Mouse (Mus musculus): Measurements from ENCODE around the gene Dlx4. TPM values are rescaled to one million over a fixed set of nuclear protein-coding genes. Genes with fewer than 3 reads are reported as not detected.

Gene Dlx4
- polyA plus RNA-seq, 1 experiment: 2.1 TPM

- Histone ChIP-seq H3K4me3 (ENCODE audit: control insufficient read depth, low read depth, low read length) (no peak overlapping the region), H3K36me3 (ENCODE audit: control insufficient read depth, insufficient read depth, low read length) (no peaks in the 10 kb centered on the region), H3K27ac (ENCODE audit: control insufficient read depth, insufficient read depth, low read depth, low read length) (no peak overlapping the region), H3K27me3 (ENCODE audit: control insufficient read depth, insufficient read depth, low read length) (no peaks in the 10 kb centered on the region; the same call in 1 of the 2 replicates), H3K4me1 (ENCODE audit: control insufficient read depth, insufficient read depth, low read length) (peaks cover 11% of the 10 kb centered on the region)
- TF ChIP-seq CTCF (IDR thresholded peaks at IDR 0.05; ENCODE audit: control insufficient read depth, insufficient read depth, insufficient replicate concordance, low read depth, low read length) (peak; percentile 87), POLR2A (IDR thresholded peaks at IDR 0.05; ENCODE audit: control insufficient read depth, low read depth, low read length) (no peak)
These were observed 27.6 kb downstream of the Dlx4 start for GRCm38 (mm10) chr11:95118505-95118904.

GRCm38 (mm10) chr11:95117030-95117429, 29.0 kb downstream of the Dlx4 start:
- Histone ChIP-seq H3K4me1 (ENCODE audit: control insufficient read depth, insufficient read depth, low read length) (peaks cover 15% of the 10 kb centered on the region), H3K4me3 (ENCODE audit: control insufficient read depth, low read depth, low read length) (no peak overlapping the region), H3K27me3 (ENCODE audit: control insufficient read depth, insufficient read depth, low read length) (no peaks in the 10 kb centered on the region; the same call in 1 of the 2 replicates), H3K36me3 (ENCODE audit: control insufficient read depth, insufficient read depth, low read length) (no peaks in the 10 kb centered on the region), H3K27ac (ENCODE audit: control insufficient read depth, insufficient read depth, low read depth, low read length) (no peak overlapping the region)
- TF ChIP-seq CTCF (IDR thresholded peaks at IDR 0.05; ENCODE audit: control insufficient read depth, insufficient read depth, insufficient replicate concordance, low read depth, low read length): peak; percentile 95; the same call in 1 of the 2 replicates
- TF ChIP-seq POLR2A (IDR thresholded peaks at IDR 0.05; ENCODE audit: control insufficient read depth, low read depth, low read length): no peak

GRCm38 (mm10) chr11:95110081-95110480, 36.0 kb downstream of the Dlx4 start:
- Histone ChIP-seq H3K27me3 (ENCODE audit: control insufficient read depth, insufficient read depth, low read length) (no peaks in the 10 kb centered on the region), H3K4me1 (ENCODE audit: control insufficient read depth, insufficient read depth, low read length) (peaks cover 9% of the 10 kb centered on the region), H3K36me3 (ENCODE audit: control insufficient read depth, insufficient read depth, low read length) (no peaks in the 10 kb centered on the region), H3K27ac (ENCODE audit: control insufficient read depth, insufficient read depth, low read depth, low read length) (no peak overlapping the region), H3K4me3 (ENCODE audit: control insufficient read depth, low read depth, low read length) (no peak overlapping the region)
- TF ChIP-seq CTCF (IDR thresholded peaks at IDR 0.05; ENCODE audit: control insufficient read depth, insufficient read depth, insufficient replicate concordance, low read depth, low read length) (no peak), POLR2A (IDR thresholded peaks at IDR 0.05; ENCODE audit: control insufficient read depth, low read depth, low read length) (no peak)

- Histone ChIP-seq H3K4me1 (ENCODE audit: control insufficient read depth, insufficient read depth, low read length) (peaks cover 9% of the 10 kb centered on the region), H3K36me3 (ENCODE audit: control insufficient read depth, insufficient read depth, low read length) (no peaks in the 10 kb centered on the region), H3K27me3 (ENCODE audit: control insufficient read depth, insufficient read depth, low read length) (no peaks in the 10 kb centered on the region), H3K4me3 (ENCODE audit: control insufficient read depth, low read depth, low read length) (no peak overlapping the region), H3K27ac (ENCODE audit: control insufficient read depth, insufficient read depth, low read depth, low read length) (no peak overlapping the region)
- TF ChIP-seq POLR2A (IDR thresholded peaks at IDR 0.05; ENCODE audit: control insufficient read depth, low read depth, low read length) (no peak), CTCF (IDR thresholded peaks at IDR 0.05; ENCODE audit: control insufficient read depth, insufficient read depth, insufficient replicate concordance, low read depth, low read length) (no peak)
These were observed 37.1 kb downstream of the Dlx4 start for GRCm38 (mm10) chr11:95109000-95109399.

- Histone ChIP-seq H3K27me3 (ENCODE audit: control insufficient read depth, insufficient read depth, low read length) (no peaks in the 10 kb centered on the region), H3K4me3 (ENCODE audit: control insufficient read depth, low read depth, low read length) (peak overlapping the region; percentile 36), H3K36me3 (ENCODE audit: control insufficient read depth, insufficient read depth, low read length) (no peaks in the 10 kb centered on the region), H3K4me1 (ENCODE audit: control insufficient read depth, insufficient read depth, low read length) (peaks cover 5% of the 10 kb centered on the region), H3K27ac (ENCODE audit: control insufficient read depth, insufficient read depth, low read depth, low read length) (no peak overlapping the region)
- TF ChIP-seq POLR2A (IDR thresholded peaks at IDR 0.05; ENCODE audit: control insufficient read depth, low read depth, low read length): no peak
- TF ChIP-seq CTCF (IDR thresholded peaks at IDR 0.05; ENCODE audit: control insufficient read depth, insufficient read depth, insufficient replicate concordance, low read depth, low read length): peak; percentile 97; the same call in 1 of the 2 replicates
These were observed 39.4 kb downstream of the Dlx4 start for GRCm38 (mm10) chr11:95106440-95107236.

GRCm38 (mm10) chr11:95105274-95105874, 40.7 kb downstream of the Dlx4 start:
- TF ChIP-seq POLR2A (IDR thresholded peaks at IDR 0.05; ENCODE audit: control insufficient read depth, low read depth, low read length) (no peak), CTCF (IDR thresholded peaks at IDR 0.05; ENCODE audit: control insufficient read depth, insufficient read depth, insufficient replicate concordance, low read depth, low read length) (no peak)
- Histone ChIP-seq H3K4me1 (ENCODE audit: control insufficient read depth, insufficient read depth, low read length) (peaks cover 7% of the 10 kb centered on the region), H3K4me3 (ENCODE audit: control insufficient read depth, low read depth, low read length) (no peak overlapping the region), H3K27me3 (ENCODE audit: control insufficient read depth, insufficient read depth, low read length) (no peaks in the 10 kb centered on the region), H3K36me3 (ENCODE audit: control insufficient read depth, insufficient read depth, low read length) (no peaks in the 10 kb centered on the region), H3K27ac (ENCODE audit: control insufficient read depth, insufficient read depth, low read depth, low read length) (no peak overlapping the region)

GRCm38 (mm10) chr11:95104266-95104665, 41.8 kb downstream of the Dlx4 start:
- peaks cover 7% of the 10 kb centered on the region for H3K4me1 ChIP-seq (ENCODE audit: control insufficient read depth, insufficient read depth, low read length)
- H3K36me3 ChIP-seq (ENCODE audit: control insufficient read depth, insufficient read depth, low read length): no peaks in the 10 kb centered on the region
- H3K4me3 ChIP-seq (ENCODE audit: control insufficient read depth, low read depth, low read length): no peak overlapping the region
- H3K27ac ChIP-seq (ENCODE audit: control insufficient read depth, insufficient read depth, low read depth, low read length): no peak overlapping the region
- TF ChIP-seq POLR2A (IDR thresholded peaks at IDR 0.05; ENCODE audit: control insufficient read depth, low read depth, low read length): no peak
- TF ChIP-seq CTCF (IDR thresholded peaks at IDR 0.05; ENCODE audit: control insufficient read depth, insufficient read depth, insufficient replicate concordance, low read depth, low read length): no peak
- no peaks in the 10 kb centered on the region for H3K27me3 ChIP-seq (ENCODE audit: control insufficient read depth, insufficient read depth, low read length)

Measured in testis, adult 2 months (tissue).